Mouse (Mus musculus) thymus, postnatal 4 days (tissue): ENCODE measurements around the gene Ebf1.

ENCODE experiments used
- DNase-seq: peaks from one replicate; pipeline ENCODE4 v3.0.0; 2021

The Ebf1 gene

GRCm38 (mm10) chr11:44741042-44741491, 124.0 kb downstream of the Ebf1 start:
- no peak for DNase-seq

GRCm38 (mm10) chr11:44744446-44744845, 127.3 kb downstream of the Ebf1 start:
- DNase-seq, result no peak

GRCm38 (mm10) chr11:44745946-44746345, 128.8 kb downstream of the Ebf1 start:
- DNase-seq, result no peak

- DNase-seq, result no peak
Measured at GRCm38 (mm10) chr11:44746731-44747130, 129.6 kb downstream of the Ebf1 start.

GRCm38 (mm10) chr11:44749309-44749708, 132.2 kb downstream of the Ebf1 start:
- DNase-seq, result no peak

- DNase-seq, result no peak
Measured at GRCm38 (mm10) chr11:44754336-44754735, 137.2 kb downstream of the Ebf1 start.

- DNase-seq, result no peak
Measured at GRCm38 (mm10) chr11:44756321-44756720, 139.2 kb downstream of the Ebf1 start.

GRCm38 (mm10) chr11:44758857-44759256, 141.7 kb downstream of the Ebf1 start:
- no peak for DNase-seq

- no peak for DNase-seq
Measured at GRCm38 (mm10) chr11:44761128-44761996, 144.2 kb downstream of the Ebf1 start.

- no peak for DNase-seq
Measured at GRCm38 (mm10) chr11:44763992-44764835, 147.1 kb downstream of the Ebf1 start.

- no peak for DNase-seq
Measured at GRCm38 (mm10) chr11:44764988-44765387, 147.9 kb downstream of the Ebf1 start.

- no peak for DNase-seq
Measured at GRCm38 (mm10) chr11:44766246-44766645, 149.1 kb downstream of the Ebf1 start.

GRCm38 (mm10) chr11:44767322-44767721, 150.2 kb downstream of the Ebf1 start:
- DNase-seq, result no peak

GRCm38 (mm10) chr11:44768346-44768745, 151.2 kb downstream of the Ebf1 start:
- DNase-seq, result no peak

- DNase-seq, result no peak
Measured at GRCm38 (mm10) chr11:44770989-44771564, 154.0 kb downstream of the Ebf1 start.

GRCm38 (mm10) chr11:44774411-44774810, 157.3 kb downstream of the Ebf1 start:
- peak; percentile 17 for DNase-seq

- DNase-seq, result no peak
Measured at GRCm38 (mm10) chr11:44775549-44775948, 158.4 kb downstream of the Ebf1 start.

GRCm38 (mm10) chr11:44776556-44776955, 159.4 kb downstream of the Ebf1 start:
- DNase-seq, result no peak

GRCm38 (mm10) chr11:44777331-44778310, 160.5 kb downstream of the Ebf1 start:
- no peak for DNase-seq

- DNase-seq, result no peak
Measured at GRCm38 (mm10) chr11:44779030-44779429, 161.9 kb downstream of the Ebf1 start.

- DNase-seq, result no peak
Measured at GRCm38 (mm10) chr11:44784255-44785029, 167.3 kb downstream of the Ebf1 start.
